Mouse (Mus musculus): Measurements from ENCODE around the gene Nkain2. TPM values are rescaled to one million over a fixed set of nuclear protein-coding genes. Genes with fewer than 3 reads are reported as not detected.

Nkain2 gene
- 0.58 and 0.87 TPM in 2 replicates for polyA plus RNA-seq (2015; fragmentation: Nextera tagmentation; extraction: Ambion mirVana)

DNA sequence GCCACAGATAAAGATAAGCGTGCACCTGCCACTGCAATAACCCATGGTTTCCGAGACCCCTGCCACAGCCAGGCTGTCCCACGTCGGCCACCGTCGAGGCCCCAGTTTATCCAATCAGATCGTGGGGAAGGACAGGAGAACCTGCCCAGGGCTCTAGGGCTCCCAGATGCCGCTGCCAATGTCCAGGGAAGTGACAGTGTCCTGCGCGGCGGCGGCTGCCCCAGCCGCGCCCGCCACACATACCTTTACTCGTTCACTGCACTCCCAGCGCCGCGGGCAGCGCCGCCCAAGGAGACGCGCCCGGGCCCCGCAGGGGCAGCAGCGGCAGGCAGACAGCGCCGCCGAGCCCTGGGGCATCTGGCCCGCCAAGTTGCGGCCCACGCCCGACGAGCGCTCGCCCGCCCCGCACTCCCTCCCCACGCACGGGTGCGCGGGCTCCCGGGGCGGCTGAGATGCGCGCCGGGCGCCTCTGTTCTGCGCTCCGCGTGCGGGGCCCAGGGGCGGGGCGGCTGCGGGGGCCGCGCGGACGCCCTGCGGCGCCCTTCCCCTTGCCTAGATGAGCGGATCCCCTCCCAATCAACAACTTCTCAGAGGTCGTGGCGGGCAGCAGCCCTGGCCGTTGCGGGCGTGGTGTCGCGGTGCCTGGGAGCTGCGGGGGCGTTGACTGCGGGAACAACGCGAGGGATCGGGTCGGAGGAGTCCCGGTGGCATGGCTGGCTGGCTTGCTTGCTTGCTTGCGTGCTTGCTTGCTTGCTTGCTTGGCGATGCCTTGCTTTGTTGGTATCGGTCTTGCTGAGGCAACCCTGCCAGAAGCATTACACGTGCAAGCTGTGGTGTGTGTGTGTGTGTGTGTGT lies at the start of gene Nkain2:
Nkain2 (minus strand) TSS at position 811 of the 855 bp plus-strand sequence.
- Histone ChIP-seq H3K9ac (ENCODE audit: low read length) (peak within 1 kb of the TSS; percentile 60), H3K4me1 (replicated peaks; ENCODE audit: control insufficient read depth, insufficient read depth) (no peaks in the 10 kb centered on the region), H3K36me3 (ENCODE audit: control insufficient read depth, insufficient read depth, low read length) (no peaks in the 10 kb centered on the region), H3K27me3 (ENCODE audit: control insufficient read depth, insufficient read depth, low read length) (no peaks in the 10 kb centered on the region), H3K27ac (replicated peaks) (no peak within 1 kb of the TSS), H3K4me3 (ENCODE audit: low read depth, low read length) (peak within 1 kb of the TSS; percentile 61), H3K4me2 (replicated peaks; ENCODE audit: low read depth) (peak within 1 kb of the TSS; percentile 97), H3K9me3 (ENCODE audit: control insufficient read depth, low read length) (no peaks in the 10 kb centered on the region)
- under 1% methylated on average over 59 of the region's 81 CpGs for WGBS
- TF ChIP-seq CTCF (IDR thresholded peaks at IDR 0.05; ENCODE audit: low read depth) (no peak), EP300 (optimal IDR thresholded peaks at IDR 0.05) (no peak)
- DNase-seq (ENCODE audit: low spot score) (peak; percentile 44), ATAC-seq (ENCODE audit: low FRiP score, low TSS enrichment) (peak; percentile 47; the same call in 1 of the 2 replicates)

DNA sequence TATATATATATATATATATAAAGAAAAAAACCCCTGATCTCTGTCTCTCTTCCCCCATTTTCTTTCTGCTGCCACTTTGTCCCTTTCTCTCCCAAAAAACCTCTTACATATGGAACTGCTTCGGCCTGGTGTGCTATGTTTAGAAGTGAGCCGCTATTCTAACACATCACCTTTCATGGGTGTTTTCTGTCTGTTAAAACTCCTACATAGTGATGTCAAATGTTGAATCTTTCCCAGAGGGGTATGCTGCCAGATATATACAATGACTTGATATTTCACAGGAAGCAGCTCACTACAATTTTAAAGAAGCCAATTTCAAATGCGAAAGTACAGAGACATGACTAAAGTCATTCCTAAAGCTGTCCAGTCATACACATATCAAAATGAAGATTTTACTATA lies 49.6 kb upstream of the Nkain2 start:
- ATAC-seq (ENCODE audit: low FRiP score, low TSS enrichment), result no peak
- H3K4me2 ChIP-seq (replicated peaks; ENCODE audit: low read depth), result no peak overlapping the region
- H3K9me3 ChIP-seq (ENCODE audit: control insufficient read depth, low read length), result no peaks in the 10 kb centered on the region
- no peak for DNase-seq (ENCODE audit: low spot score)
- no peak overlapping the region for H3K27ac ChIP-seq (replicated peaks)
- WGBS, result 87% methylated on average over 3 of the region's 3 CpGs
- no peak overlapping the region for H3K4me3 ChIP-seq (ENCODE audit: low read depth, low read length)
- no peaks in the 10 kb centered on the region for H3K36me3 ChIP-seq (ENCODE audit: control insufficient read depth, insufficient read depth, low read length)
- TF ChIP-seq CTCF (IDR thresholded peaks at IDR 0.05; ENCODE audit: low read depth) (no peak), EP300 (optimal IDR thresholded peaks at IDR 0.05) (no peak)
- no peaks in the 10 kb centered on the region for H3K4me1 ChIP-seq (replicated peaks; ENCODE audit: control insufficient read depth, insufficient read depth)
- no peak overlapping the region for H3K9ac ChIP-seq (ENCODE audit: low read length)
- no peaks in the 10 kb centered on the region for H3K27me3 ChIP-seq (ENCODE audit: control insufficient read depth, insufficient read depth, low read length)

DNA sequence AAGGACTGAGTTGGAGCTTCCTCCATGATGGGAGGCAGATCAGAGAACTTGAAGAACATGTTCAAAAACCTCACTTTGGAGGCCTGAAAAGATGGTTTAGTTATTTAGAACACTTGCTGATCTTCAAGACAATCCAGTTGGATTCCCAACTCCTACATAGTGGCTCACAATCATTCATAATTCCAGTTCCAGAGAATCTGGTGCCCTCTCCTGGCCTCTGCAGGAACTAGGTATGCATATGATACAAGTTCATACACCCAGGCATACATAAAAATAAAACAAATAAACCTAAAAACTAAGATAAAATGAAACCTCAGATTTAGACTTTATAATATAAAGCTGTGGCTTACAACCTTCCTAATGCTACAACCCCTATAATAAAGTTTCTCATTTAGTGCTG lies 4.8 kb upstream of the Nkain2 start:
- H3K27me3 ChIP-seq (ENCODE audit: control insufficient read depth, insufficient read depth, low read length), result no peaks in the 10 kb centered on the region
- H3K36me3 ChIP-seq (ENCODE audit: control insufficient read depth, insufficient read depth, low read length), result no peaks in the 10 kb centered on the region
- ATAC-seq (ENCODE audit: low FRiP score, low TSS enrichment) (no peak), DNase-seq (ENCODE audit: low spot score) (peak; percentile 28)
- H3K4me3 ChIP-seq (ENCODE audit: low read depth, low read length), result no peak overlapping the region
- H3K9me3 ChIP-seq (ENCODE audit: control insufficient read depth, low read length), result no peaks in the 10 kb centered on the region
- H3K27ac ChIP-seq (replicated peaks), result no peak overlapping the region
- TF ChIP-seq EP300 (optimal IDR thresholded peaks at IDR 0.05), result no peak
- peak; percentile 69 for TF ChIP-seq CTCF (IDR thresholded peaks at IDR 0.05; ENCODE audit: low read depth)
- H3K4me1 ChIP-seq (replicated peaks; ENCODE audit: control insufficient read depth, insufficient read depth), result no peaks in the 10 kb centered on the region
- H3K4me2 ChIP-seq (replicated peaks; ENCODE audit: low read depth), result no peak overlapping the region
- H3K9ac ChIP-seq (ENCODE audit: low read length), result no peak overlapping the region

DNA sequence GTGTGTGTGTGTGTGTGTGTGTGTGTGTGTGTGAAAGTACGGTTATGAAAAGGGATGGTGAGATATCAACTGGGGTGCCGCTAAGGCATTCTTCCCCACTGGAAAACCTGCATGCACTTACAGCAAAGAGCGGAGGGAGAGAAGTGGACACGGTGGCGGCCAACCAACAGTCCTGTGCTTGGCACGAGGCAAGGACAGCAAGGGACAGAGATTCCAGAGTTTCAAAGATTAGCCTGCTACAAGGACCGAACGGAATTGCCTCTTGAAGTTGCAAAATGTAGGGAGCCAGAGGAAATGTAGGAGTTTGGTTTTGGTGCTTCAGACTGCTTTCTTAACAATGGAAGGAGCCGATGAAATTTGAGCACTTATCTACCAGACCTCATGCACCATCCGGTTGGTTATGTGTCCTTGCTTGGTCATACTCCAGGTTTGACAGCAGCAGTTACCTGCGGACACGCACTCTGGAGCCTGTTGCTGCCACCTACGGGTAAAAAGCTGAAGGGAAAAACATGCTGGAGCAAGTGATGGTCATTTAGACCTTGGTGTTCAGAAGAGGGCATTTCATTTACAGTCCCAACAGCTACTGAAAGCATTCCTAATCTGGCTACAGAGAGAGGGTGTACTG lies 357 bp upstream of the Nkain2 start:
- H3K4me2 ChIP-seq (replicated peaks; ENCODE audit: low read depth), result peak overlapping the region; percentile 97
- H3K36me3 ChIP-seq (ENCODE audit: control insufficient read depth, insufficient read depth, low read length), result no peaks in the 10 kb centered on the region
- H3K27me3 ChIP-seq (ENCODE audit: control insufficient read depth, insufficient read depth, low read length), result no peaks in the 10 kb centered on the region
- 1% methylated on average over 13 of the region's 13 CpGs for WGBS
- H3K9me3 ChIP-seq (ENCODE audit: control insufficient read depth, low read length), result no peaks in the 10 kb centered on the region
- peak; percentile 65 for ATAC-seq (ENCODE audit: low FRiP score, low TSS enrichment)
- no peak overlapping the region for H3K27ac ChIP-seq (replicated peaks)
- no peaks in the 10 kb centered on the region for H3K4me1 ChIP-seq (replicated peaks; ENCODE audit: control insufficient read depth, insufficient read depth)
- H3K4me3 ChIP-seq (ENCODE audit: low read depth, low read length), result peak overlapping the region; percentile 61
- peak; percentile 63 for DNase-seq (ENCODE audit: low spot score)
- TF ChIP-seq EP300 (optimal IDR thresholded peaks at IDR 0.05), result no peak
- TF ChIP-seq CTCF (IDR thresholded peaks at IDR 0.05; ENCODE audit: low read depth), result peak; percentile 78
- no peak overlapping the region for H3K9ac ChIP-seq (ENCODE audit: low read length)

DNA sequence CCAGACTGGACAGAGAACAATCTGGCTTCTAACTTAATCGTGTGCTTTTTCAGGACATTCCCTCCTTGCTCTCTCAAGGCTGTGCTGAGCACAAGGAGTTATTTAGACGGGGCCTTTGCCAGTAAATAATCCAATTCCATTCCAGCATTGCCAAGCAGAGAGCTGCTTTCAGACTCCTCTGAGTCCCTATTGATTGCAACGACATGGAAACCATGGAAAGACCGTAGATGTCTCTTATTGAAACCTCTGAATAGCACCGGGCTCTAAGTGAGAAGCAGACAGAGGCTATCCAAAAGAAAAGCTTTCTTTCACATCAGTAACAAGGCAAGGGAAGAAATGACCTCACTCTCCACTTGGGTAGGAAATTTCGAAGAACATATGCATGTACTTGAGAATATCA lies 8.3 kb downstream of the Nkain2 start:
- TF ChIP-seq EP300 (optimal IDR thresholded peaks at IDR 0.05), result no peak
- no peak for TF ChIP-seq CTCF (IDR thresholded peaks at IDR 0.05; ENCODE audit: low read depth)

More for the DNA sequence above, 8.3 kb downstream of the Nkain2 start:
- Histone ChIP-seq H3K4me1 (replicated peaks; ENCODE audit: control insufficient read depth, insufficient read depth) (no peaks in the 10 kb centered on the region), H3K36me3 (ENCODE audit: control insufficient read depth, insufficient read depth, low read length) (no peaks in the 10 kb centered on the region), H3K4me3 (ENCODE audit: low read depth, low read length) (no peak overlapping the region), H3K9me3 (ENCODE audit: control insufficient read depth, low read length) (no peaks in the 10 kb centered on the region), H3K4me2 (replicated peaks; ENCODE audit: low read depth) (no peak overlapping the region), H3K9ac (ENCODE audit: low read length) (no peak overlapping the region), H3K27me3 (ENCODE audit: control insufficient read depth, insufficient read depth, low read length) (no peaks in the 10 kb centered on the region), H3K27ac (replicated peaks) (no peak overlapping the region)
- WGBS, result 76% methylated on average over 6 of the region's 6 CpGs
- DNase-seq (ENCODE audit: low spot score) (no peak), ATAC-seq (ENCODE audit: low FRiP score, low TSS enrichment) (no peak)
